In genomic region chr4:55077902-55078716, GRCm38 (mm10) we compare ENCODE assay signal across 8 mouse cellular contexts.
DNase-seq lines count a peak whose midpoint lies in the region; ATAC-seq lines count a peak whose summit lies in the region.

No protein-coding gene starts in this region.

- intact Hi-C loops in heart, postnatal 36 days (cut with DNase I), result loop anchor here (2.0 to 5.0 kb wide), 3 partner anchors 35 to 131 kb away; partner anchors contain the start of gene Zfp462

- peak; percentile 45 for DNase-seq in embryo, embryonic 10 days (ENCODE audit: low spot score)
- no peak for DNase-seq in embryo, embryonic 9.5 days (ENCODE audit: extremely low spot score)
- peak; percentile 10 for DNase-seq in adrenal gland, postnatal 25 days
- DNase-seq in heart, postnatal 36 days, result peak; percentile 11 to 31
- peak; percentile 42 to 44 for DNase-seq in lung, postnatal 4 days
- no peak for DNase-seq in thymus, postnatal 0 days (ENCODE audit: low spot score)
- DNase-seq in thymus, postnatal 25 days, result no peak

- ATAC-seq in erythroblast, adult 5-6 weeks (replicated peaks; ENCODE audit: low FRiP score, poor library complexity, severe bottlenecking), result no peak

Comparison
In these comparisons a context has a peak if more than half of its experiments do, and no peak if none do; other contexts are left out.
1. DNase-seq: peak in embryo, embryonic 10 days (single experiment), adrenal gland, postnatal 25 days (single experiment), heart, postnatal 36 days (2 of 2) and lung, postnatal 4 days (2 of 2); none in embryo, embryonic 9.5 days (single experiment), thymus, postnatal 0 days (single experiment) and thymus, postnatal 25 days (single experiment).